Mouse (Mus musculus) intestine, embryonic 15.5 days (tissue): ENCODE measurements around the gene Timp3. TPM values are rescaled to one million over a fixed set of nuclear protein-coding genes. Genes with fewer than 3 reads are reported as not detected.
"Not testable (repeated sequence)": the region's sequence is repeated elsewhere in the genome, so short reads cannot be mapped to it uniquely, and the experiment has no call there.

Experiments
- ATAC-seq: fragments of 200-750 bp; cut with Nextera tagmentation; 2 replicates; pipeline ENCODE4 v1.8.0; 2017; ENCODE audit warnings: moderate TSS enrichment, moderate library complexity
- H3K27ac ChIP-seq: fragments of 300-500 bp; sonication (generic); 2 replicates; pipeline ENCODE4 v1.5.1; 2015; ENCODE audit warnings: mild to moderate bottlenecking, inconsistent platforms
- H3K27me3 ChIP-seq: fragments of 300-500 bp; sonication (generic); replicated peaks from 2 replicates; pipeline ENCODE4 v1.6.1; 2015; ENCODE audit warnings: inconsistent platforms
- H3K36me3 ChIP-seq: fragments of 300-500 bp; sonication (generic); 2 replicates; pipeline ENCODE4 v1.6.1; 2015; ENCODE audit warnings: inconsistent platforms
- H3K4me1 ChIP-seq: fragments of 300-500 bp; sonication (generic); replicated peaks from 2 replicates; pipeline ENCODE4 v1.6.1; 2015; ENCODE audit warnings: inconsistent platforms
- H3K4me2 ChIP-seq: fragments of 300-500 bp; sonication (generic); replicated peaks from 2 replicates; pipeline ENCODE4 v1.6.1; 2015; ENCODE audit warnings: mild to moderate bottlenecking, inconsistent platforms
- H3K4me3 ChIP-seq: fragments of 300-500 bp; sonication (generic); replicated peaks from 2 replicates; pipeline ENCODE4 v1.5.1; 2015; ENCODE audit warnings: inconsistent platforms
- H3K9ac ChIP-seq: fragments of 300-500 bp; sonication (generic); 2 replicates; pipeline ENCODE4 v1.6.1; 2015; ENCODE audit warnings: inconsistent platforms
- H3K9me3 ChIP-seq: fragments of 300-500 bp; sonication (generic); 2 replicates; pipeline ENCODE4 v1.6.1; 2016; ENCODE audit warnings: inconsistent platforms
- WGBS: fragments of 180-500 bp; shearing (Covaris S2); methylation state at CpG from one replicate; pipeline ENCODE4 v1.1.7; 2015; 5-methylcytosine and 5-hydroxymethylcytosine counted together
- polyA plus RNA-seq: library from polyadenylated mRNA; unstranded; fragments of >200 nt; fragmentation: Nextera tagmentation; extraction: Ambion mirVana; gene quantifications from 2 replicates; pipeline ENCODE4 v1.2.1, GENCODE M21; 2015

The Timp3 gene
- polyA plus RNA-seq, 1 experiment from 2014 or later: 44.6 TPM

- 26% methylated on average over 5 of the region's 5 CpGs for WGBS
- H3K4me1 ChIP-seq: peaks cover 15% of the 10 kb centered on the region
These were observed 65.5 kb downstream of the Timp3 start for GRCm38 (mm10) chr10:86365632-86366092.

GRCm38 (mm10) chr10:86367346-86367745, 67.2 kb downstream of the Timp3 start:
- Histone ChIP-seq H3K36me3 (no peaks in the 10 kb centered on the region), H3K4me2 (no peak overlapping the region), H3K27me3 (no peaks in the 10 kb centered on the region), H3K27ac (no peak overlapping the region), H3K4me3 (no peak overlapping the region), H3K9ac (no peak overlapping the region), H3K4me1 (peaks cover 15% of the 10 kb centered on the region), H3K9me3 (no peaks in the 10 kb centered on the region)
- no peak for ATAC-seq
- WGBS: 78% methylated on average over 4 of the region's 4 CpGs

More at GRCm38 (mm10) chr10:86365632-86366092, 65.5 kb downstream of the Timp3 start:
- Histone ChIP-seq H3K9me3 (no peaks in the 10 kb centered on the region), H3K27me3 (no peaks in the 10 kb centered on the region), H3K4me2 (no peak overlapping the region), H3K36me3 (no peaks in the 10 kb centered on the region), H3K9ac (no peak overlapping the region), H3K27ac (no peak overlapping the region), H3K4me3 (no peak overlapping the region)
- ATAC-seq: peak; percentile 89

DNA sequence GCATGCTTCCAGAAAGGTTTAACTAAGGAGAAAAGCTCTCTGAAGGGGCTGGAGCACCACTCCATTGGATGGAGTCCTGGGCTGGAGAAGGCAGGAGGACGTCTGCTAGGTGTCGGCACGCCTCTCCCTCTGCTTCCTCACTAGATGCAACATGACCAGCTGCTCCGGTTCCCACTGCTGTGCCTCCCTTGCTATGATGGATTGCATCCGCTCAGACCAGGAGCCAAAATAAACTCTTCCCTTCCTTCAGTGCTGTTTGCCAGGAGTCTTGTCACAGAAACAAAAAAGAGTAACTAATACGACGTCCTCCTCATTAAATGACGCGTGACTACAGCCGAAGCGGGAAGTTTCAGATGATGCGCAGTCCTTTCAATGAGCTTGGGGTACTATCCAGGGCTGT, 68.6 kb downstream of the Timp3 start:
- no peak overlapping the region for H3K4me3 ChIP-seq

GRCm38 (mm10) chr10:86369346-86369745, 69.2 kb downstream of the Timp3 start:
- ATAC-seq: no peak
- Histone ChIP-seq H3K9me3 (no peaks in the 10 kb centered on the region), H3K4me1 (peaks cover 15% of the 10 kb centered on the region), H3K4me2 (no peak overlapping the region), H3K27me3 (no peaks in the 10 kb centered on the region), H3K9ac (no peak overlapping the region), H3K27ac (no peak overlapping the region), H3K4me3 (no peak overlapping the region), H3K36me3 (no peaks in the 10 kb centered on the region)
- 62% methylated on average over 4 of the region's 4 CpGs for WGBS

More for the DNA sequence above, 68.6 kb downstream of the Timp3 start:
- ATAC-seq: peak; percentile 62
- H3K36me3 ChIP-seq: no peaks in the 10 kb centered on the region
- H3K4me1 ChIP-seq: peaks cover 15% of the 10 kb centered on the region
- WGBS: 48% methylated on average over 12 of the region's 12 CpGs
- H3K9me3 ChIP-seq: no peaks in the 10 kb centered on the region
- H3K27ac ChIP-seq: no peak overlapping the region
- H3K27me3 ChIP-seq: no peaks in the 10 kb centered on the region
- H3K9ac ChIP-seq: no peak overlapping the region
- no peak overlapping the region for H3K4me2 ChIP-seq

GRCm38 (mm10) chr10:86371561-86371960, 71.4 kb downstream of the Timp3 start:
- Histone ChIP-seq H3K4me3 (no peak overlapping the region), H3K27me3 (no peaks in the 10 kb centered on the region), H3K36me3 (no peaks in the 10 kb centered on the region), H3K4me1 (peaks cover 17% of the 10 kb centered on the region), H3K9ac (no peak overlapping the region), H3K4me2 (no peak overlapping the region), H3K27ac (no peak overlapping the region), H3K9me3 (no peaks in the 10 kb centered on the region)
- ATAC-seq: no peak

DNA sequence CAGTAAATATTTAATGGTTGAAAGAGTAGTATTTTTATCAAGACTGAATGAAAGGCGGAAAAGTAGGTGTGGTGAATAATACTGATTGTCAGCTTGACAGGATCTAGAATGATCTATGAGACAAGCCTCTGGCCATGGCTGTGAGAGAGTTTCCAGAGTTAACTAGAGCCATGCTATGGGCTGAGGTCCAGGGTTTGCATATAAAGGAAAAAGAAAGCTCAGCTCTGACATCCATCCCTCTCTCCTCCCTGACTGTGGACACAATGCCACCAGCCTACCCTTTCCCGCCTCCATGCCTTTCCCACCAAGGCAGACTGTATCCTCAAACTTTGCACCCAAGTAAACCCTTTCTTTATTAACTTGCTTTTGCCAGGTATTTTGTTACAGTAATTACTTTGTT, 73.9 kb downstream of the Timp3 start:
- Histone ChIP-seq H3K36me3 (no peaks in the 10 kb centered on the region), H3K9ac (no peak overlapping the region), H3K4me1 (peaks cover 14% of the 10 kb centered on the region), H3K4me2 (no peak overlapping the region), H3K9me3 (no peaks in the 10 kb centered on the region), H3K27me3 (no peaks in the 10 kb centered on the region), H3K4me3 (no peak overlapping the region), H3K27ac (no peak overlapping the region)
- no peak for ATAC-seq
- 85% methylated on average over 2 of the region's 2 CpGs for WGBS

DNA sequence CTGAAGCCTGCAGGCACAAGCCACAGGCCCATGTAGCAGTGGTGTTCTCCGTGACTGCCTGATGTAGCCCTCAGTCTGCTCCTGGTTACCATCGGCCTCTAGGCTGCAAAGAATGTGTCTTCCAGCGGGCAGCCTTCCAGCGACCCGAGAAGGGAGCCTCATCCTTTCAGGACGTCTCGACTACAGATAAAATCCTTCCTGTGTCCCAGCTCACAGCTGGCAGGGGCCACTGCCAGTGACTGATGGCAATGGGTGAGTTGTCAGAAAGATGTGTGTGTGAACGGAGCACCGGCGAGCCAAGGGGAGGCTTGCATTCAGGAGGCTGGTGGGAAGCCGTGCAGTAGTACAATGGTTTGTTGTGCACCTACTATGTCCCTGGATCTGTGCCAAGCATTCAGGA, 75.7 kb downstream of the Timp3 start:
- Histone ChIP-seq H3K9me3 (no peaks in the 10 kb centered on the region), H3K4me2 (no peak overlapping the region), H3K27ac (no peak overlapping the region), H3K27me3 (no peaks in the 10 kb centered on the region), H3K4me1 (peaks cover 9% of the 10 kb centered on the region; the same call in 1 of the 2 replicates), H3K36me3 (no peaks in the 10 kb centered on the region), H3K9ac (no peak overlapping the region), H3K4me3 (no peak overlapping the region)
- peak; percentile 28; the same call in 1 of the 2 replicates for ATAC-seq
- WGBS: 55% methylated on average over 11 of the region's 11 CpGs

DNA sequence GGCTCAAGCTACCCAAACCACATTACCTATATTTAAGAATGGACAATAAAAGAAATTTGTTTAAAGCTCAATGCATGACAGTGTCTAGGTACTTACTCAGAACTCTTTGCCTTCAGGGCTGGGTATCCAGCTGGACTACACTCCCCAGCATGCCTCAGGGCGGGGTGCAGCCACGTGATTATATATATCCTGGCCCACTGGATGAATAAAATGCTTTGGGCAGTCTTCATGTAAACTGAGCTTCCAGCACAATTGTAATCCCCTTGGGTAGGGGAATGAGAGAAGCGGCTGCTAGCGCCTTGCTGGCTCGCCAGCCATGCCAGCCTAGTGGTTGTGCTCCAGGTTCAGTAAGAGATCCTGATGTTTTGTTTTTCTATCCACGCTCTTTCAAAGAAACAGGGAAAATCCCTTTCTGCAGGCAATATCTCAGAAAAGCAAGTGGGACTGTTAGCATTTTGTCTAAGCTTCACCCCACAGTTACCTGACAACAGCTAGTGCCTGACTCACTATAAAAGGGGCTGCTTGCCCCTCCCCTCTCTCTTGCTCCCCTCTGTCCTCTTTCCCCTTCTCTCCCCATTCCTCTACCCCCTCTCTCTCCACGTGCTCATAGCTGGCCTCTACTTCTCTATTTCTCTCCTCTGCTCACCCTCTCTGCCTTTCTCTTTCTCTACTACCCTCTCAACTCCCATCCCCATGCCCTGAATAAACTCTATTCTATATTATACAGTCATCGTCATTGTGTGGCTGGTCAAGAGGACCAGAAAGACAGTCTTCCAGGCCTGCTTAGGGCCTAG, 76.4 kb downstream of the Timp3 start:
- no peaks in the 10 kb centered on the region for H3K36me3 ChIP-seq
- H3K4me3 ChIP-seq: no peak overlapping the region
- no peak overlapping the region for H3K27ac ChIP-seq
- peaks cover 11% of the 10 kb centered on the region; the same call in 1 of the 2 replicates for H3K4me1 ChIP-seq
- H3K4me2 ChIP-seq: no peak overlapping the region
- H3K27me3 ChIP-seq: no peaks in the 10 kb centered on the region
- peak; percentile 59 for ATAC-seq
- H3K9ac ChIP-seq: no peak overlapping the region
- no peaks in the 10 kb centered on the region for H3K9me3 ChIP-seq
- 73% methylated on average over 8 of the region's 8 CpGs for WGBS

- not testable (repeated sequence) for H3K9ac ChIP-seq, H3K36me3 ChIP-seq, ATAC-seq, H3K9me3 ChIP-seq, H3K4me2 ChIP-seq, H3K27me3 ChIP-seq, H3K27ac ChIP-seq, H3K4me3 ChIP-seq
- peaks cover 12% of the 10 kb centered on the region; the same call in 1 of the 2 replicates for H3K4me1 ChIP-seq
- WGBS: 79% methylated on average over 2 of the region's 2 CpGs
These were observed 78.6 kb downstream of the Timp3 start for GRCm38 (mm10) chr10:86378803-86379202.

DNA sequence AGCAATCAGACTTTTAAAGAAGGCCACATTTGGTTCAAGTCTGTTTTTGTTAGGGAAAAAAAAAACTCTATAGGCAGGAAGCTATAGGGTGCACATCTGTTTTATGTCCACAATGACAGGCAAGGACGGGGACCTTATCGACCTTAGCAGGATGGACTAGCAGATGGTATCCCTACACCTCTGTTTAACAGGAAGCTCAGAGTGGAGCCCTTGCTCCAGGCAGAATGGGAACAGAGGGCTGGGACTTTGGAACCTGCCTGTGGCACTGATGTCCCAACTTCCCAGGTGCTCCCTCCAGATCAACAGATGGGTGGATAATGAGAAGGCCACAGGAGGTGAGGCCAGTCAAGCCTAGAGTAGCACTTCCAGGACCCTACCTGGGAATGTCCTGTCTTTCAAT, 80.5 kb downstream of the Timp3 start:
- no peaks in the 10 kb centered on the region for H3K36me3 ChIP-seq
- peaks cover 12% of the 10 kb centered on the region; the same call in 1 of the 2 replicates for H3K4me1 ChIP-seq
- no peak overlapping the region for H3K9ac ChIP-seq
- no peak overlapping the region for H3K27ac ChIP-seq
- no peak overlapping the region for H3K4me3 ChIP-seq
- H3K4me2 ChIP-seq: no peak overlapping the region
- ATAC-seq: no peak; the same call in 1 of the 2 replicates
- no peaks in the 10 kb centered on the region for H3K27me3 ChIP-seq
- H3K9me3 ChIP-seq: no peaks in the 10 kb centered on the region
- 35% methylated on average over 2 of the region's 2 CpGs for WGBS

DNA sequence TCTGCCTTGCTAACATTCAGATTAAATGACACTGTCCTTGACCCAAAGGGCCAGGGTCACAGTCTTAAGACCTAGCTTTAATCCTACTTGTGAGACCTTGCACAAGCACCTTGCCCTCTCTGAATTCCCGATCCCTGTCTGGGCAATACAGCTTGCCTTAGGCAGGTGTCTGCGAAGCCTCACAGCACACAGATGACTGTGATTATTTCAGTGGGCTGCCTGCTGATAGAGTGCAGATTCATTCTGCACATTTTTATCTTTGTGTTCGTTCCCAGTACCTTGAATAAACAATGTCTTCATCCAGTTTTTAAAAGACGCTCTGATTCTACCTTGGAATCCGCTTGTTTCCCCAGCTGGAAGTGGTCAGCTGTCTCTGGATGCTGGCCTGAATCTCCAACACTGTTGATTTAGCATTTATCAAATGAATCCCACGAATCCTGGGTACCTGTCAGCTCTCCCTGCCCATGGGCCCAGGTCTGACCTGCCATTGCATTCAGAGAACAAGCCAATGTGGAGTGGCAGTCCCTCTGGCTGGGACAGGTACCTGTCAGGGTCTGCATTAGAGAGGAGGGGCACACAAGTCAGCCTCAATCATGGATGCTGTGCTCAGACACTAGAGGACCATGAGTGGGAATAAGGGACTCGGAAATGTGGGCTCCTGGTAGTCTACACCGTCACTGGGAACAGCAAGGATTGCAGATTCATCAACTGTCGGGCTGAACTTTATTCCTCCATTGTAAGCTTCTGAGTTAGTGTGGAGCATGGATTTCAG, 81.2 kb downstream of the Timp3 start:
- H3K27ac ChIP-seq: peak overlapping the region; percentile 58; the same call in 1 of the 2 replicates
- H3K9ac ChIP-seq: no peak overlapping the region
- peaks cover 7% of the 10 kb centered on the region; the same call in 1 of the 2 replicates for H3K4me1 ChIP-seq
- H3K36me3 ChIP-seq: no peaks in the 10 kb centered on the region
- 0 out of 2 replicates have a peak, but pooled peaks have one; percentile 30 for ATAC-seq
- no peak overlapping the region for H3K4me3 ChIP-seq
- WGBS: 35% methylated on average over 9 of the region's 9 CpGs
- no peaks in the 10 kb centered on the region for H3K27me3 ChIP-seq
- no peak overlapping the region for H3K4me2 ChIP-seq
- no peaks in the 10 kb centered on the region for H3K9me3 ChIP-seq

- Histone ChIP-seq H3K27me3 (no peaks in the 10 kb centered on the region), H3K4me1 (peaks cover 3% of the 10 kb centered on the region), H3K36me3 (no peaks in the 10 kb centered on the region), H3K9me3 (no peaks in the 10 kb centered on the region), H3K9ac (no peak overlapping the region), H3K27ac (no peak overlapping the region; the same call in 1 of the 2 replicates), H3K4me2 (no peak overlapping the region), H3K4me3 (no peak overlapping the region)
- 25% methylated on average over 2 of the region's 2 CpGs for WGBS
- peak; percentile 36; the same call in 1 of the 2 replicates for ATAC-seq
These were observed 81.7 kb downstream of the Timp3 start for GRCm38 (mm10) chr10:86381922-86382260.
